Mouse (Mus musculus) bone marrow, adult 2 months (tissue): ENCODE results near the gene Tpst2.

Source experiments
- CTCF ChIP-seq: fragments of 200-500 bp; IDR thresholded peaks from 2 replicates; pipeline ENCODE4 v1.5.1; 2011; ENCODE audit warnings: low read length, control low read depth; ENCODE audit not compliant: control insufficient read depth, insufficient read depth
- POLR2A ChIP-seq: fragments of 200-500 bp; IDR thresholded peaks from 2 replicates; pipeline ENCODE4 v1.6.1; 2011; ENCODE audit warnings: low read depth, mild to moderate bottlenecking, control low read depth, low read length, borderline replicate concordance; ENCODE audit not compliant: control insufficient read depth

DNA sequence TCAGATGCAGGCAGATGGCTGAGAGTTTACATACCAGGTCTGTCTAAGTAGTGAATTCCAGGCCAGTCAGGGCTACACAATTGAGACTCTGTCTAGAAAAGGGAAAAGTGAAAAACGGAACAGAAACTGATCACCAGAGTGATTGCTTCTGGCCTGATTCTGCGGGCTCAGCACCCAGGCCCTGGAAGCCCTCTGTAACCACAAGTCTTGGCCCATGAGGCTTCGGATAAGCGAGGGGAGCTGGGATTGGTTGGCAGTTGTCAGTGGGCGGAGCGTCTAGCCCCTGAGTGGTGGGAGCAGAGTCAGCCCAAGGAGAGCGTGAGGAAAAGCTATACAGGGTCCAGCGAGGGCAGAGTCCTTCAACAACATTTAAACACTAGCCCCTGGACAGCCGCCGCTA lies 11.0 kb upstream of the Tpst2 start:
- no peak for TF ChIP-seq CTCF
- no peak for TF ChIP-seq POLR2A
